Mouse (Mus musculus) right cerebral cortex, postnatal 10 days (tissue): ENCODE measurements around the gene Chst15.

Experiments
- DNase-seq, 2 experiments: peaks; one replicate each; pipeline ENCODE4 v3.0.0; 2021; ENCODE audit warnings: low spot score in 2 of 2

Chst15 gene

DNA sequence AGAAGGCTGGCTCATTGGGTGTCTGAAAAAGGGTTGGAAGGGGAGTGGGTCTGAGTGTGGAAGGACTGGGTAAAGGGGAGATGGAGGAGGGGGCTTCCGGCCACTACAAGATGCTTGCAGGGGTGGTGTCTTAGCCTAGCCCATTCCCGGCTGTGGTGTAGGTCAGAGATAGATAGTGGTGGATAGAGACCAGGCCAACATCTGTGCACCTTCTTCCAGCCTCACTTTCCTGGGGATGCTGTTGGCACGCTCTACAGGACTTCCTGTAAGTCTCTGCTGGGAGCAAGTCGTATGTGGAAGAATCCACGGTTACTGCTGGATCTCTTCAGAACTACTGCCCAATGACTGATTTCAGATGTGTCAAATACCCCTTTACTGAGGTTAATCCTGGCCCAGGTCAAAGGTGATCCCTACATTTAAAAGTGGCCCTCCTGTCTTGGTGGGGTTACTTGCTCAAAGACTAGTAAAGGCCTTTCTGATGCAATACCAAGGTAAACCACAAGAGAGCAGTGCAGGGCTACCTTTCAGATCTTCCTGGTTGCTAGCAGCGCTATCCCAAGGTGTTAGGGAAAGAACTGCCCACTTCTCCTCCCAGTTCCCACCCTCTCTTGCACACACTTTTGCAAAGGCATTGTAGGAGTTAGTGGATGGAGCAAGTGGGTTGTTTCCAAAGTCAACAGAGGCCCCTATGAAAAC, 90.5 kb downstream of the Chst15 start:
- DNase-seq = peak; percentile 89 to 90

- DNase-seq = peak in 1 of 2 experiments; percentile 18
These were observed 93.4 kb downstream of the Chst15 start for GRCm38 (mm10) chr7:132223452-132224141.

DNA sequence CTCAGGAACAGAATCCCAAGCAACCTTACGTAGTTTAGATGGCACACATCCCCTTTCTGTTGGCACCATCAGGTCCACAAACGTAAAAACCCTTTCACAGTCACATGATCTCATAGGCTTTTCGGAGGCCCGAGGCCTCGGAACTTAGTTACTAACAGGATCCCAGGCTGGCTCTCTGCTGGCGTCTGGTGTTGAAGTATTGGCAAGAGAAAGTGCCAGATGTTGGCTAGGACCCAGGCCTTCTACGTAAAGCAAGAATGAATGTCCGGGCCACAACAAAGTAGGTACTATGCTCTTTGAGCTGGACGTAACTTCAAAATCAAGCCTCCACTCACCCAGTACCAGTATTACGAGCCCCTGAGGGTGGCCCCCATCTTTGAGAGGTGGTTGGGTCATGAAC, 103.0 kb downstream of the Chst15 start:
- DNase-seq = peak; percentile 47 to 51

DNA sequence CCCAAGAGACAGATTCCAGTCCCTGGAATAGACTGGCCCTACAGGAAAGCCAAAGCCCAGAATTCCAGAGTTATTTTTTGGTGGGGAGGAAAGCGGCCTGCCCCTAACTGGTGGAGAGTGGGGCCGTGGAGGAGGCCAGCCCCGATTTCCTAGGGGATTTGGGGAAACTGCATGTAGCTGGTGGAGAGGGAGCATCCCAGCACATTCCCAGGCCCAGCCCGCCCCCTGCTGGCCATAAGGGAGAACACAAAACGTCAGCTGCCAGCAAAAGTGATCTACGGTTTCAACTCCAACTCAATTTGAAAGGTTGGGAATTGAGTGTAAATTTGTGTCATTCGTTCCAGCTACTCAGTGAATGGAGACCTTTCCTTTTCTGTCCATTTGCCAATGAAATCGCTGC, 103.6 kb downstream of the Chst15 start:
- DNase-seq = peak; percentile 88 to 91

DNA sequence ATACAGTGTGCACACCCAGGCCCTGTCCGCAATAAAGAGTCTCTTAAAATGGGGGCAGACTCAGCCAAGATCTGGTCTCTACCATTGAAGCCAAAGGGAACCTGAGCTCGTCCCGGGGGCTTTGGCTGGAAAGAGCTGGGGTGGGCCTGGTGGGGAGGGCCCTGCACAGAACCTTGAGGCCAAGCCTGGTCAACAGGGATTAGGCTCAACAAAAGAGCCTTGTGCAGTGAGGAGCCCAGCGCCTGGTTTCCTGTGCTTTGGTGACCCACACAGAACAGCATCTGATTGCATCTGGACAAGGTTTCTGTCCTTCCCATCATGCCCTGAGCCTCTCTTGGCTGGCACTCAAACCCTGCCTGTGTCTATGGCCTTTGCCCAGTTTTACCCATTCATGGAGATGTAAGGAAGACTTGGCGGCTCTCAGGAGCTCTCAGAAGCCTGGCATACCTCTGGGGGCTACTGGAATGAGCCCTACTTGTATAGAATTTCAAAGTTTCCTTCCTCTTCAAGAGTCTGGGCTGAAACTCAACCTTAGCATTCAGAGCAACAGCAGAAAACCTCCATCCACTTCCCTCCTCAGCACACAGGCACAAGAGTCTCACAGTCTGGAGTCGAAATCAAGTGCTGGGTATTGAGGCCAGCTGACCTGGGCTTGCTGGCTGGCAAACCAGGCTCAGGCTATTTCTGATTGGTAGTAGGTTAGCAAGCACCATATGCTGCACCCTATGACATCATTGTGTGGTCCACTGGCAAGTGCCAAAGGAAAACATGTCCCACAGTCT, 104.9 kb downstream of the Chst15 start:
- peak; percentile 76 to 80 for DNase-seq

- no peak for DNase-seq
These were observed 106.4 kb downstream of the Chst15 start for GRCm38 (mm10) chr7:132210616-132211015.

GRCm38 (mm10) chr7:132208946-132209651, 107.9 kb downstream of the Chst15 start:
- peak; percentile 65 to 76 for DNase-seq

- DNase-seq = no peak
These were observed 112.9 kb downstream of the Chst15 start for GRCm38 (mm10) chr7:132204073-132204612.

GRCm38 (mm10) chr7:132199686-132200085, 117.3 kb downstream of the Chst15 start:
- no peak for DNase-seq

GRCm38 (mm10) chr7:132198806-132199205, 118.2 kb downstream of the Chst15 start:
- DNase-seq = no peak

GRCm38 (mm10) chr7:132197817-132198475, 119.1 kb downstream of the Chst15 start:
- DNase-seq = no peak

DNA sequence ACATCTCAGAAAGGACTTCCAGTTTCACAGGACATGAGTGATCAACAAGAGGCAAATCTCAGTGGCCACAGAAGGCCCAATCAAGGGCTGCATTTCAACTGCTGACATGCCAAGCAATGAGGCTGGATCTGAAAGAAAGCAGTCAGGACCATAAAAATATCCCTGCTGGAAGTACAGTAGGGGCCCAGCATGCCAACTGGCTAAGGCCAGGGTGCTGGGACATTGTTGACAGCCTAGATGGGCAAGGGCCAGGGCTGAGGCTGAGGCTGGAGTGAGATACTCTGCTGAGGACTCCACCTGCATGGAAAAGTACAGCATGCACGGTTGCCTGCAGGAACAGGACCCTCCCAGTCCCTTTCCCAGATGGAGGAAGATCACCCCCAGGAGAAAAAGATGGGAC, 120.4 kb downstream of the Chst15 start:
- no peak for DNase-seq

- DNase-seq = no peak
These were observed 123.4 kb downstream of the Chst15 start for GRCm38 (mm10) chr7:132193606-132194005.

DNA sequence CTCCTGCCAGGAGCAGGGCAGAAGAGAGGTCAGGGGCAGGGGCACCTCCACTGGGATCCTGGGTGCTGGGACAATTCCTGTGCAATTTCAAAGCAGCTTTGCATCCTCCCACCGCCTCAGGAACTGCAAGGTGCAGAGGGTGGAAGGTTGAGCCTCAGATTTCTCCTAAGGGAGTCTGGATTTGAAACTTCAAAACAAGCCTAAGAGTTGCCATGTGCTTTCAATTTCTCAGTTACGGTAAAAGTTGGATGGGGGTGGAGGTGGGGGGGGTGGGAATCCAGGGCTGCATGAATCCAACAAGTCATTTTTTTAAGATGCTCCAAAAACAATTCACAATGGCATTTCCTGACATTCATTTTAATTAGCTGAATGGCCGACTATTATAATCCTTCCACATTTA, 129.6 kb downstream of the Chst15 start:
- no peak for DNase-seq
